Mouse (Mus musculus) neural tube, embryonic 12.5 days (tissue): Measurements from ENCODE around the gene Chrne. TPM values are rescaled to one million over a fixed set of nuclear protein-coding genes. Genes with fewer than 3 reads are reported as not detected.
"Not testable (repeated sequence)": the region's sequence is repeated elsewhere in the genome, so short reads cannot be mapped to it uniquely, and the experiment has no call there.

Source experiments
- ATAC-seq: fragments of 200-750 bp; cut with Nextera tagmentation; 2 replicates; pipeline ENCODE4 v1.8.0; 2017; ENCODE audit warnings: low read depth, mild to moderate bottlenecking, moderate TSS enrichment, moderate library complexity; ENCODE audit not compliant: low FRiP score
- H3K27ac ChIP-seq: fragments of 300-500 bp; sonication (generic); 2 replicates; pipeline ENCODE4 v1.5.1; 2016
- H3K27me3 ChIP-seq: fragments of 300-500 bp; sonication (generic); replicated peaks from 2 replicates; pipeline ENCODE4 v1.6.1; 2016; ENCODE audit warnings: mild to moderate bottlenecking
- H3K36me3 ChIP-seq: fragments of 300-500 bp; sonication (generic); 2 replicates; pipeline ENCODE4 v1.6.1; 2016; ENCODE audit warnings: mild to moderate bottlenecking
- H3K4me1 ChIP-seq: fragments of 300-500 bp; sonication (generic); 2 replicates; pipeline ENCODE4 v1.6.1; 2016
- H3K4me2 ChIP-seq: fragments of 300-500 bp; sonication (generic); replicated peaks from 2 replicates; pipeline ENCODE4 v1.6.1; 2016; ENCODE audit warnings: mild to moderate bottlenecking
- H3K4me3 ChIP-seq: fragments of 300-500 bp; sonication (generic); 2 replicates; pipeline ENCODE4 v1.5.1; 2016
- H3K9ac ChIP-seq: fragments of 300-500 bp; sonication (generic); 2 replicates; pipeline ENCODE4 v1.6.1; 2016; ENCODE audit warnings: mild to moderate bottlenecking
- H3K9me3 ChIP-seq: fragments of 300-500 bp; sonication (generic); 2 replicates; pipeline ENCODE4 v1.6.1; 2016; ENCODE audit warnings: mild to moderate bottlenecking
- WGBS: fragments of 180-500 bp; shearing (Covaris S2); methylation state at CpG from one replicate; pipeline ENCODE4 v1.1.7; 2016; 5-methylcytosine and 5-hydroxymethylcytosine counted together
- polyA plus RNA-seq: library from polyadenylated mRNA; unstranded; fragments of >200 nt; fragmentation: Nextera tagmentation; extraction: Ambion mirVana; gene quantifications from 2 replicates; pipeline ENCODE4 v1.2.1, GENCODE M21; 2016

Chrne gene
- polyA plus RNA-seq, 1 experiment from 2014 or later: not detected

DNA sequence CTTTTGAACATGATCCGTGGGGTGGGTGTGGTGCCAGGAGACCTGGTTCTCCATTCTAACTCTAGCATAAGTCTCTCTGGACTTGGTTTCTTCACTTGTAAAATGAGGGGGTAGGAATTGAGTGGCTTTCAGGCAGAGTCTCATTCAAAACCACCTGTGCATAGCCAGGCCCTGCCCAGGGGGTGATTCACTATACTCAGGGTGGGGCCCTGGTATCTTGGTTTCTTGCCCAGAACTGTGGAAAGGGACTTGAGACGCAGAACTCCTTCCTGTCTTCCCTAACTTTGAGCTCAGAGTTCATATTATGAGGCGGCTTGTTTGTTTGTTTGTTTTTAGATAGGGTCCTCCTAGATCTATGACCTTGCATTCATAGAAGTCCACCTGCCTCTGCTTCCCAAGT, 41.8 kb downstream of the Chrne start:
- ATAC-seq: no peak
- Histone ChIP-seq H3K27me3 (no peaks in the 10 kb centered on the region), H3K9ac (no peak overlapping the region; the same call in 1 of the 2 replicates), H3K4me2 (no peak overlapping the region), H3K4me1 (peaks cover 29% of the 10 kb centered on the region; the same call in 1 of the 2 replicates), H3K4me3 (no peak overlapping the region), H3K27ac (no peak overlapping the region), H3K36me3 (no peaks in the 10 kb centered on the region), H3K9me3 (no peaks in the 10 kb centered on the region)
- 91% methylated on average over 3 of the region's 3 CpGs for WGBS

DNA sequence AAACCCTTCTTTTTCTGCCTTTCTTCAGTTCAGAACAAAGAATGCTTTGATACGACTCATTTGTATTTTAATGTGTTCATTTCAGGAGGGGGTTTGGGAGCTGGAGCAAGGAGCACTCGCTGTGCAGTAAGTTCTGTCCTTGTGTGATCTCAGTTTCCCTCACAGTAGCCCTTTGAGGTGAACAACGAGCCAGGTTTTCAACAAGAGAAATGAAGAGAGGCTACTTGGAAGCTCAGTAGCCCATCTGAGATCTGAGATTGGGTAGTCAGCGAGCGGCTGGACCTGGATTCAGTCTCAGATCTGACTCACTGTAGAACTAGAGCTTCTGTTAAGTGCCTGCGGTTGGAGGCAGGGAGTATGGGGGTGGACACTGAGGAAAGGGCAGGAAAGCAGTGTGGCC, 45.1 kb downstream of the Chrne start:
- 46% methylated on average over 6 of the region's 6 CpGs for WGBS
- H3K9ac ChIP-seq: no peak overlapping the region
- no peaks in the 10 kb centered on the region for H3K27me3 ChIP-seq
- no peak overlapping the region for H3K27ac ChIP-seq
- H3K4me2 ChIP-seq: peak overlapping the region; percentile 24
- peaks cover 33% of the 10 kb centered on the region; the same call in 1 of the 2 replicates for H3K4me1 ChIP-seq
- no peak for ATAC-seq
- H3K36me3 ChIP-seq: no peaks in the 10 kb centered on the region
- H3K9me3 ChIP-seq: no peaks in the 10 kb centered on the region
- no peak overlapping the region for H3K4me3 ChIP-seq

DNA sequence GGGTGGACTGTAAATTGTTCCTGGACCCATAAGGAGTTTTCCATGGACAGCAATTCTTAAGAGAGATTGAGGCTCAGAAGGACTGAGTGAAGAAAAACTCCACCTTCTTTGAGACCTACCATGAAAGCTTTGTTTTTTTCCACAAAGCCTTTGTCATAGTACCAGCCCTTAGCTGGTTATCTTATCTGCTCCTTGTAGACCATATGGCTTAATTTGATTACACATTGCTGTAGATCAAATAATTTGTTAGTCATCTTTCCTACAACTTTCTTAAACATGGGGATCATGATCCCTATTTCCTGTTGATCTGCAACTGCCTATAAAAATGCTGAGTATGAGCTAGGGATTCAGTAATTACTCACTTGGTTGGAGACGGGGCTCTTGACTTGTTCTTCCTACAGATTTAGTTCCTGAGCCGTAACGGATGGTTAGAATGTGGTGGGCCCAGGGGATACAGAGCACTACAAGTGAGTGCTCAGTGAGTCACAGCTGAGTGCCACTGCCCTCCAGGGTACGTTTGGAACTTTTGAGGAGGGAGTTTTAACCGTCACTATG, 46.6 kb downstream of the Chrne start:
- peaks cover 21% of the 10 kb centered on the region; the same call in 1 of the 2 replicates for H3K4me1 ChIP-seq
- H3K27me3 ChIP-seq: no peaks in the 10 kb centered on the region
- no peak overlapping the region for H3K4me3 ChIP-seq
- H3K36me3 ChIP-seq: 0 out of 2 replicates have a peak, but pooled peaks cover 6% of the 10 kb centered on the region
- 62% methylated on average over 5 of the region's 5 CpGs for WGBS
- no peak overlapping the region for H3K4me2 ChIP-seq
- ATAC-seq: no peak
- no peak overlapping the region for H3K9ac ChIP-seq
- no peak overlapping the region for H3K27ac ChIP-seq
- H3K9me3 ChIP-seq: no peaks in the 10 kb centered on the region

DNA sequence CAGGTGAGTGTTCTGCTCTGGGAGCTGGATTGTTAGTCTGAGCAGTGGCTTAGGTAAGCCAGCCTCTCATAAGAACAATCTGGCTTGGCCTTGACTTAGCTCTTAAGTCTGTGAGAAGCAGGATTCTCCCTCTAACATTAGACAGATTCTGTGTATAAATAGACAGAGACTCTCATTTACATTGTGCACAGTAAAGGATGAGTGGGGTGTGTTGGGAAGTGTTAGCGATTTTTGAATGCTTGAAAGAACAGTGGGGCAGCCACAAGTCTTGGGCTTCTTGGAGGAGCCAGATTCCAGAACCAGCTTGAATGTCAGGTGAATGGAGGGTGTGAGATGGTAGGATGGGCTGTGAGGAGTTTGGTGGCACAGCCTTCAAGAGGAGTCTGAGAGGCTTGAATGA, 47.4 kb downstream of the Chrne start:
- H3K27me3 ChIP-seq: no peaks in the 10 kb centered on the region
- peaks cover 27% of the 10 kb centered on the region for H3K4me1 ChIP-seq
- 0 out of 2 replicates have a peak, but pooled peaks cover 6% of the 10 kb centered on the region for H3K36me3 ChIP-seq
- H3K9me3 ChIP-seq: no peaks in the 10 kb centered on the region
- no peak for ATAC-seq
- WGBS: 88% methylated on average over 1 of the region's 1 CpGs
- no peak overlapping the region for H3K27ac ChIP-seq
- no peak overlapping the region for H3K9ac ChIP-seq
- no peak overlapping the region for H3K4me2 ChIP-seq
- no peak overlapping the region for H3K4me3 ChIP-seq

DNA sequence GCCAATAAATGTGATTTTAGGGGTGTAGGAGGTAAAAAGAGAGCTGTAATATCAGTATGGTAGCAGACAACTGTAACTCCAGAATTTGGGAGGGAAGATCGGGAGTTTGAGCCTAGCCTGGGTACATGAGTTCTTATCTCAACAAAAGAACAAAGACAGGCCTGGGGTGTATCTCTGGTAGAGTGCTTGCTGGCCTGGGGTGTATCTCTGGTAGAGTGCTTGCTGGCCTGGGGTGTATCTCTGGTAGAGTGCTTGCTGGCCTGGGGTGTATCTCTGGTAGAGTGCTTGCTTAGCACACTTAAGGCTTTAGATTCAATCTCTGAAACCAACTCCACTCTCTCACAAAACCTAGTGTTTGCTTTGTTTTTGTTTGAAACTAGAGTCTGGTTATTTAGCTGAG, 48.4 kb downstream of the Chrne start:
- H3K4me2 ChIP-seq, H3K27me3 ChIP-seq, H3K9me3 ChIP-seq, H3K27ac ChIP-seq, ATAC-seq, H3K4me3 ChIP-seq, H3K9ac ChIP-seq, H3K36me3 ChIP-seq: not testable (repeated sequence)
- H3K4me1 ChIP-seq: peaks cover 35% of the 10 kb centered on the region
- WGBS: 91% methylated on average over 1 of the region's 1 CpGs

DNA sequence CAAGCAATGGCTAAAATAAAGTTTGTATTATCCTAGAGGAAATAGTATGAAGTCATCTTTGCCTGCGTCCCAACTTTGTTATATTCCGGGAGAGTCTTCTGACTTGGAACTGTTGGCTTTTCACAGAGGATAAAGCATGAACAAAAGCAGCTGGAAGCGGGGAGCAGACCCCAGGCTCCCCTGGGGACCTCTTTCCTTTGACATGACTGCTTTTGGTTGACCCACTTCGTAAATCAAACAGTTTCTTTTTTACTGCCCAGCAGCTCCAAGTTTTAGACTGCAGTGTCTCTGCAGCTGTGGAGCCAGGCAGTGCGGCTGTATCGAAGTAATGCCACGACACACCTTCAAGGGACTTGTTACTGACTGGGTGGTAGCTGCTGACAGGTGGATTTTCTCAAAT, 52.4 kb downstream of the Chrne start:
- 0 out of 2 replicates have a peak, but pooled peaks cover 6% of the 10 kb centered on the region for H3K36me3 ChIP-seq
- H3K27me3 ChIP-seq: no peaks in the 10 kb centered on the region
- no peak overlapping the region for H3K4me3 ChIP-seq
- H3K4me1 ChIP-seq: peaks cover 40% of the 10 kb centered on the region
- no peak overlapping the region for H3K27ac ChIP-seq
- WGBS: 37% methylated on average over 7 of the region's 7 CpGs
- H3K9me3 ChIP-seq: no peaks in the 10 kb centered on the region
- peak overlapping the region; percentile 30; the same call in 1 of the 2 replicates for H3K4me2 ChIP-seq
- H3K9ac ChIP-seq: no peak overlapping the region
- ATAC-seq: no peak

Other genes starting within 250 kb of the Chrne start
- gene Pelp1, start 209.2 kb downstream of the Chrne start, polyA plus RNA-seq: 37.6 and 38.2 TPM in 2 replicates
- gene Arrb2, start 186.6 kb downstream of the Chrne start, polyA plus RNA-seq: 36.0 and 36.4 TPM in 2 replicates
- gene Med11, start 167.3 kb downstream of the Chrne start, polyA plus RNA-seq: 35.8 and 38.8 TPM in 2 replicates
- 0.34 and 0.63 TPM in 2 replicates for gene Zmynd15, start 159.8 kb downstream of the Chrne start, polyA plus RNA-seq
- 3.5 and 3.9 TPM in 2 replicates for gene Cxcl16, start 159.2 kb downstream of the Chrne start, polyA plus RNA-seq
- not detected in 2 replicates for gene Tm4sf5, start 114.0 kb downstream of the Chrne start, polyA plus RNA-seq
- gene Vmo1, start 104.6 kb downstream of the Chrne start, polyA plus RNA-seq: not detected in 2 replicates
- gene Gltpd2, start 100.0 kb downstream of the Chrne start, polyA plus RNA-seq: 0.22 and 0.42 TPM in 2 replicates
- gene Psmb6, start 93.8 kb downstream of the Chrne start, polyA plus RNA-seq: 779 and 832 TPM in 2 replicates
- not detected in 2 replicates for gene Gm40193, start 86.3 kb downstream of the Chrne start, polyA plus RNA-seq
- gene Pld2, start 79.2 kb downstream of the Chrne start, polyA plus RNA-seq: 4.7 and 5.8 TPM in 2 replicates
- 15.8 and 16.6 TPM in 2 replicates for gene Mink1, start 56.3 kb downstream of the Chrne start, polyA plus RNA-seq
- not detected in 2 replicates for gene 4930544D05Rik, start 3.4 kb downstream of the Chrne start, polyA plus RNA-seq
- 0.26 and 0.49 TPM in 2 replicates for gene Gp1ba, start 19.9 kb upstream of the Chrne start, polyA plus RNA-seq
- 91.0 and 101 TPM in 2 replicates for gene Rnf167, start 28.0 kb upstream of the Chrne start, polyA plus RNA-seq
- 152 TPM in 2 replicates for gene Slc25a11, start 28.3 kb upstream of the Chrne start, polyA plus RNA-seq
- gene Pfn1, start 35.4 kb upstream of the Chrne start, polyA plus RNA-seq: 1,155 and 1,157 TPM in 2 replicates
- 19.3 and 20.1 TPM in 2 replicates for gene Eno3, start 38.0 kb upstream of the Chrne start, polyA plus RNA-seq
- gene Spag7, start 50.2 kb upstream of the Chrne start, polyA plus RNA-seq: 154 and 158 TPM in 2 replicates
- gene Camta2, start 68.9 kb upstream of the Chrne start, polyA plus RNA-seq: 15.2 and 16.7 TPM in 2 replicates
- 0.71 and 0.86 TPM in 2 replicates for gene Inca1, start 80.9 kb upstream of the Chrne start, polyA plus RNA-seq
- 2.3 and 2.8 TPM in 2 replicates for gene Kif1c, start 81.3 kb upstream of the Chrne start, polyA plus RNA-seq
- 10.9 and 12.4 TPM in 2 replicates for gene Zfp3, start 145.0 kb upstream of the Chrne start, polyA plus RNA-seq
- gene Scimp, start 193.4 kb upstream of the Chrne start, polyA plus RNA-seq: not detected in 2 replicates
- 58.7 and 62.1 TPM in 2 replicates for gene Rabep1, start 225.6 kb upstream of the Chrne start, polyA plus RNA-seq